Mouse (Mus musculus): ENCODE data around the gene Kif4. TPM values are rescaled to one million over a fixed set of nuclear protein-coding genes. Genes with fewer than 3 reads are reported as not detected.

Kif4 gene
- total and polyA plus RNA-seq, 3 experiments: 0.16 to 0.45 (median 0.23) TPM

DNA sequence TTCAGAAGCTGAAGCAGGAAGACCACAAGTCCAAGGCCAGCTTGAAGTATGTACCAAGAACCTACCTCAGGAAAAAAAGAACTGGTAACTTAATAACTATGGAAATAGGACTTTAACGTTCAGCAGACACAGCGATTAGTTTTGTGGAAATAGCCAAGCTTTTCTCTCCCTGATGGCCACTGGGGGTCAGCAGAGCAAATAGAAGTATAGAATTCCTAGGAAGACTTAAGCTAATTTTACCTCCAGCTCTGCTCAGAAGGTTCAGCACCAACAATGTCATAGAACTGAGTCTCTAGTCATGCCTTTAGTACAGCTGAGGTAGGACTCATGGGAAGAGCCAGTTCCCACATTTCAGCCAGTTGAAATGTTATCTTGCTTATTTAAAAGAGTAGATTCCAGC, 4.2 kb upstream of the Kif4 start:
- WGBS: 56% methylated on average over 2 of the region's 2 CpGs
- no peak for DNase-seq

DNA sequence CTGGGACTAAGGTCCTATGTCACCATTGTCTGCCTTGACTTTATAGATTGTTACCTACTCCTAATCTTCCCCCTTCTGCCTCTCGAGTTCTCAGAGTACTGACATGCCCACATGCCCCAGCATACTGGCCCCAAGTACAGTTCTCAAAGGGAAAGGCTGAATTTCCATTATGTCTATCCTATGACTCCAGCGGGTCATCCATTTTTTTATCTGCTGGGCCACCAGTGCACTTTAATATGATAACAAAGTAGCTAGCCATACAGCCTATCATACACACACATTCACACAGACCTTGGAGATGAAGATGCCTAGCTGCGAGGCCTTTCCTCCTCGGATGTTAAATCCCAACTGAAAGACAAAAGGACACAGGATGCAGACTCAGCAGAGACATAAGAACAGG, 1.3 kb upstream of the Kif4 start:
- Histone ChIP-seq H3K79me2 (replicated peaks; ENCODE audit: control insufficient read depth, insufficient read depth, low read length) (no peaks in the 10 kb centered on the region), H3K9ac (ENCODE audit: low read depth, low read length) (no peak overlapping the region), H3K36me3 (ENCODE audit: control insufficient read depth, insufficient read depth, low read length) (no peaks in the 10 kb centered on the region), H3K27ac (no peak overlapping the region), H3K27me3 (ENCODE audit: control insufficient read depth, insufficient read depth, low read length) (no peaks in the 10 kb centered on the region), H3K4me3 (no peak overlapping the region), H3K4me1 (ENCODE audit: control insufficient read depth, insufficient read depth, low read length) (no peaks in the 10 kb centered on the region)
- no peak for DNase-seq
- TF ChIP-seq CTCF (IDR thresholded peaks at IDR 0.05) (no peak), EP300 (IDR thresholded peaks at IDR 0.05; ENCODE audit: insufficient read depth, low read depth, low read length) (no peak), POLR2A (IDR thresholded peaks at IDR 0.05; ENCODE audit: insufficient read depth, low read depth, low read length) (no peak)
- 85% methylated on average over 4 of the region's 4 CpGs for WGBS
- intact Hi-C loops (cut with DNase I): no loop called here

More for the DNA sequence above, 4.2 kb upstream of the Kif4 start:
- Histone ChIP-seq H3K4me1 (ENCODE audit: control insufficient read depth, insufficient read depth, low read length) (no peaks in the 10 kb centered on the region), H3K27ac (no peak overlapping the region), H3K9ac (ENCODE audit: low read depth, low read length) (no peak overlapping the region), H3K4me3 (no peak overlapping the region), H3K27me3 (ENCODE audit: control insufficient read depth, insufficient read depth, low read length) (no peaks in the 10 kb centered on the region), H3K36me3 (ENCODE audit: control insufficient read depth, insufficient read depth, low read length) (no peaks in the 10 kb centered on the region), H3K79me2 (replicated peaks; ENCODE audit: control insufficient read depth, insufficient read depth, low read length) (no peaks in the 10 kb centered on the region)
- no peak for TF ChIP-seq EP300 (IDR thresholded peaks at IDR 0.05; ENCODE audit: insufficient read depth, low read depth, low read length)
- peak; percentile 53 for TF ChIP-seq CTCF (IDR thresholded peaks at IDR 0.05)
- intact Hi-C loops (cut with DNase I): loop anchor here (1.0 kb wide), 1 partner anchor 118 kb away; no protein-coding TSS in a partner anchor

DNA sequence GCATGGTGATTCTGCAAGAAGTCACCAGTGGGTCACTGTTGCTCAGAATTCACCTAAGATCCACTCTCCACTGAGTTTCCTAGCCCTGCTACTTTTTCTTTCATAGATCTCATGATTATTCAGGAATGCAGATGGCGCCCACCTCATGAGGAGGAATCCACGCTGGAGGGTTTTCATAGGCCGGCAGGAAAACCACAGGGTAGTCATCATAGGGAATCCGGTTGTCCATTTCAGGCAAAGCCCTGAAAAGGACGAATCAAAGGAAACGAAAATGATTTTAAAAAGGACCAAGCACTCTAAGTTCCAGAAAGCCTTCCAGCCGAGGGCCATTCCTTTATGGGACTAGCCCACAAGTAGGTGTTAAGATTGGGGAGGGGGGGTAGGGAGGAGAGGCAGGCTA, 391 bp upstream of the Kif4 start:
- Histone ChIP-seq H3K27me3 (ENCODE audit: control insufficient read depth, insufficient read depth, low read length) (no peaks in the 10 kb centered on the region), H3K27ac (peak overlapping the region; percentile 72), H3K4me3 (peak overlapping the region; percentile 60), H3K79me2 (replicated peaks; ENCODE audit: control insufficient read depth, insufficient read depth, low read length) (no peaks in the 10 kb centered on the region), H3K9ac (ENCODE audit: low read depth, low read length) (no peak overlapping the region), H3K4me1 (ENCODE audit: control insufficient read depth, insufficient read depth, low read length) (no peaks in the 10 kb centered on the region), H3K36me3 (ENCODE audit: control insufficient read depth, insufficient read depth, low read length) (no peaks in the 10 kb centered on the region)
- 30% methylated on average over 7 of the region's 7 CpGs for WGBS
- no peak for DNase-seq
- intact Hi-C loops (cut with DNase I): no loop called here
- TF ChIP-seq CTCF (IDR thresholded peaks at IDR 0.05): no peak
- no peak for TF ChIP-seq EP300 (IDR thresholded peaks at IDR 0.05; ENCODE audit: insufficient read depth, low read depth, low read length)
- TF ChIP-seq POLR2A (IDR thresholded peaks at IDR 0.05; ENCODE audit: insufficient read depth, low read depth, low read length): no peak

DNA sequence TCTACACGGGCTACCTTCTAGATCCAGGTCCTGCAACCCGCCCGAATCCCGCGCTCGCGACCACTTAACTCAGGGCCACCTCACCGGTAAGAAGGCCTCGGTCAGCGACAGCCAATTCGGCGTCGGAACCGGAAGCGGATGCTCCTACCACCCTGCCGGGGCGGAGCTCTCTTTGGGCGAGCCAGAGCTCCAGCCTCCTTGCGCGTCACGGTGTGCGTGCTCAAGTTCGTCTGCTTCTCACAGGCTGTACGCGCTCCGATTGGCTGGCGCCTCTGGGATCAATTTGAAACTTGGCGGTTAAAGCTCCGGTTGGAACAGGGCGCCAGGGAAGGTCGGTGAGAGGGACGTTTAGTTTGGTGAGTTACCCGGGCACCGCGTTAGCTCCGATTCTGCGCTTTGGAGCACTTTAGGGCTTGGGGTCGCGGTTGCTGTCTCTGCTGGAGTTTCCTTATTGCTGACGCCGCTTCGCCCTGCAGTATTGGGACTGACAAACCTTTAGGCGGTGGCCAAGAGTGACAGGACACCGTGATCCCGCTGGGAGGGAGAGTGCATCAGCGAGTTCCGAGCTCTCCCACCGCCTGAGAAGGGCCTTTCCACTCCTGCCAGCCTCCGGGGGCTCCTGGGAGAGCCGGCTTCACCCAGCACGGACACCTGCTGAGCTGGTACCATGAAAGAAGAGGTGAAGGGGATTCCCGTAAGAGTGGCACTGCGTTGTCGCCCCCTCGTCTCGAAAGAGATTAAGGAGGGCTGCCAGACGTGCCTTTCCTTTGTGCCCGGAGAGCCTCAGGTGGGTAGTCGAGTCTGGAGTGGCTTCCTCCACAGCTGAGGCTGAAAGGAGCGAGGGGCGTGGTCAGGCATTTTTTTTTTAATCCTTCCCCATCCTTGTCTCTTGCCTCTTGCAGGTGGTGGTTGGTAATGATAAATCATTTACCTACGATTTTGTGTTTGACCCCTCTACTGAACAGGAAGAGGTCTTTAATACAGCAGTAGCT, 561 bp downstream of the Kif4 start, which contains the start of gene Pdzd11:
TSS of gene Pdzd11 (minus strand) at position 767 of the 992 bp plus-strand sequence.
- TF ChIP-seq CTCF (IDR thresholded peaks at IDR 0.05) (no peak), POLR2A (IDR thresholded peaks at IDR 0.05; ENCODE audit: insufficient read depth, low read depth, low read length) (peak; percentile 82)
- 15% methylated on average over 62 of the region's 62 CpGs for WGBS
- peak within 1 kb of the TSS; percentile 68 for H3K9ac ChIP-seq (ENCODE audit: low read depth, low read length)
- H3K27me3 ChIP-seq (ENCODE audit: control insufficient read depth, insufficient read depth, low read length): no peaks in the 10 kb centered on the region
- H3K79me2 ChIP-seq (replicated peaks; ENCODE audit: control insufficient read depth, insufficient read depth, low read length): no peaks in the 10 kb centered on the region
- H3K4me1 ChIP-seq (ENCODE audit: control insufficient read depth, insufficient read depth, low read length): no peaks in the 10 kb centered on the region
- no peaks in the 10 kb centered on the region for H3K36me3 ChIP-seq (ENCODE audit: control insufficient read depth, insufficient read depth, low read length)
- peak; percentile 87 to 93 for DNase-seq
- H3K4me3 ChIP-seq: peak within 1 kb of the TSS; percentile 60
- H3K27ac ChIP-seq: peak within 1 kb of the TSS; percentile 72
- intact Hi-C loops (cut with DNase I): no loop called here

DNA sequence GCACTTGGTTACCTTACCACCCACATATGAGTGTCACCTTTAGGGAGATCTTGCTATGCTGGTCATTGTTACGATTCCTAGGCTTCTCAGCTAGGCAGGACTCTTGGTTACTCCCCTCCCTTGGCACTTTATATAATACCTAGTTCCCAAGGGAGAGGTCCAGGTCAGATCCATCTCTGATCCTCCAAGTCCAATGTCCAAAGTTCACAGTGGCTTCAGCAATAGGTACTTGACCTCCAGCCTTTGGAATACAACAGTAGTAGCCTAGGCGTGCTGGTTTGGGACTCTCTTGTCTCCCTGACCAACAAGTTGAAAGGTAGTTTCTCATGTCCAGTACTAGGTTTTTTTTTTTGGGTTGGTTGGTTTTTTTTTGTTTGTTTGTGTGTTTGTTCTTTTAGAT, 3.5 kb downstream of the Kif4 start:
- Histone ChIP-seq H3K4me1 (ENCODE audit: control insufficient read depth, insufficient read depth, low read length) (no peaks in the 10 kb centered on the region), H3K79me2 (replicated peaks; ENCODE audit: control insufficient read depth, insufficient read depth, low read length) (no peaks in the 10 kb centered on the region), H3K4me3 (no peak overlapping the region), H3K9ac (ENCODE audit: low read depth, low read length) (no peak overlapping the region), H3K27me3 (ENCODE audit: control insufficient read depth, insufficient read depth, low read length) (no peaks in the 10 kb centered on the region), H3K36me3 (ENCODE audit: control insufficient read depth, insufficient read depth, low read length) (no peaks in the 10 kb centered on the region), H3K27ac (no peak overlapping the region)
- no peak for TF ChIP-seq EP300 (IDR thresholded peaks at IDR 0.05; ENCODE audit: insufficient read depth, low read depth, low read length)
- TF ChIP-seq POLR2A (IDR thresholded peaks at IDR 0.05; ENCODE audit: insufficient read depth, low read depth, low read length): no peak
- no peak for TF ChIP-seq CTCF (IDR thresholded peaks at IDR 0.05)
- intact Hi-C loops (cut with DNase I): no loop called here
- DNase-seq: no peak
- 71% methylated on average over 2 of the region's 2 CpGs for WGBS

DNA sequence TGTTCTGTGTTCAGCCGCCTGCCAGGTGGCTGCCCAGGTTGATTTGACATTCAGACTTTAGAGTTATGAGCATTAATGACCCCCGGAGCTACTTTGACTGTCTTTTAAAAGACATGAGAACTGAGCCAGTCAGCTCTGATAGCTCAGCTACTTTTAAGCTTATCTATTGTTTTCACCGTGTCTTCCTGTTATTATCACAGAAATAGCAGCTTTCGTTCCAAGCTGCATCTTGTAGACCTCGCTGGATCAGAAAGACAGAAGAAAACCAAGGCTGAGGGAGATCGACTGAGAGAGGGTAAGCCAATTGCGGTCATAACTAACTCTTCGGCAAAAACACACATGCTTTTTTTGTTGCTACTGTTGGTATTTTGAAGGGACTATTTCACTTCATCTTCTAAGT, 12.9 kb downstream of the Kif4 start:
- H3K27ac ChIP-seq: no peak overlapping the region
- H3K4me1 ChIP-seq (ENCODE audit: control insufficient read depth, insufficient read depth, low read length): no peaks in the 10 kb centered on the region
- no peaks in the 10 kb centered on the region for H3K36me3 ChIP-seq (ENCODE audit: control insufficient read depth, insufficient read depth, low read length)
- no peak overlapping the region for H3K9ac ChIP-seq (ENCODE audit: low read depth, low read length)
- 61% methylated on average over 8 of the region's 8 CpGs for WGBS
- H3K27me3 ChIP-seq (ENCODE audit: control insufficient read depth, insufficient read depth, low read length): no peaks in the 10 kb centered on the region
- no peaks in the 10 kb centered on the region for H3K79me2 ChIP-seq (replicated peaks; ENCODE audit: control insufficient read depth, insufficient read depth, low read length)
- no peak for DNase-seq
- intact Hi-C loops (cut with DNase I): no loop called here
- no peak overlapping the region for H3K4me3 ChIP-seq
- TF ChIP-seq EP300 (IDR thresholded peaks at IDR 0.05; ENCODE audit: insufficient read depth, low read depth, low read length): no peak
- no peak for TF ChIP-seq POLR2A (IDR thresholded peaks at IDR 0.05; ENCODE audit: insufficient read depth, low read depth, low read length)
- no peak for TF ChIP-seq CTCF (IDR thresholded peaks at IDR 0.05)
